Mouse (Mus musculus): ENCODE data around the gene Disc1. TPM values are rescaled to one million over a fixed set of nuclear protein-coding genes. Genes with fewer than 3 reads are reported as not detected.
A peak's percentile ranks its signal among the peaks of the same experiment; 100 is the strongest.

The Disc1 gene
- polyA plus RNA-seq, 1 experiment from 2014 or later = 0.97 TPM

DNA sequence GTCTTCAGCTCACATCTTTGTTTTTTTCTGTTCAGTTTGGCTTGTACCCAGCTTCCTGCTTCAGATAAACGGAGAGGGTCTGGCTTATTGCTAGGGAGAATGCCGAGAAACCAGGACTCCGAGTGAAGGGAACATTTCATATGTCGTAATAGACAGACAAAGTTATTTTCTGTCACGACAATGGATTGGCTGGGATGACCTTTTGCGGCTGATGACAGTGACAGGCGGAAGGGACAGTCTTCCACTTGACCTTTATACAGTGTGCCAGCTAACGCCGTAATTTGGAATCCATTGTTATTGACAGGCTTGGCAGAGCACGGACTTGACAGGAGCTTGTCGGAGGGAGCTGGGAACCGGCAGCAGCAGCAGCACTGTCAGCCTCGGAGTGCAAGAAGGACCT, 48.3 kb downstream of the Disc1 start:
- no peak for TF ChIP-seq CTCF (IDR thresholded peaks at IDR 0.05)
- TF ChIP-seq EP300 (IDR thresholded peaks at IDR 0.05) = no peak; the same call in 1 of the 2 replicates
- H3K4me3 ChIP-seq (ENCODE audit: low read depth, low read length) = no peak overlapping the region
- H3K9ac ChIP-seq (replicated peaks; ENCODE audit: low read depth) = no peak overlapping the region
- 44% methylated on average over 13 of the region's 13 CpGs for WGBS
- peak; percentile 61 for ATAC-seq
- no peaks in the 10 kb centered on the region for H3K4me1 ChIP-seq (ENCODE audit: insufficient read depth, low read depth, low read length)
- H3K27ac ChIP-seq (ENCODE audit: low read length) = no peak overlapping the region
- peak overlapping the region; percentile 3; the same call in 1 of the 2 replicates for H3K4me2 ChIP-seq (replicated peaks; ENCODE audit: low read depth, low read length)
- H3K36me3 ChIP-seq (ENCODE audit: insufficient read depth, low read length) = no peaks in the 10 kb centered on the region
- no peaks in the 10 kb centered on the region for H3K9me3 ChIP-seq (ENCODE audit: low read length)
- peak; percentile 71 for DNase-seq (ENCODE audit: low spot score)
- H3K27me3 ChIP-seq (replicated peaks; ENCODE audit: insufficient read depth, low read length) = no peaks in the 10 kb centered on the region

DNA sequence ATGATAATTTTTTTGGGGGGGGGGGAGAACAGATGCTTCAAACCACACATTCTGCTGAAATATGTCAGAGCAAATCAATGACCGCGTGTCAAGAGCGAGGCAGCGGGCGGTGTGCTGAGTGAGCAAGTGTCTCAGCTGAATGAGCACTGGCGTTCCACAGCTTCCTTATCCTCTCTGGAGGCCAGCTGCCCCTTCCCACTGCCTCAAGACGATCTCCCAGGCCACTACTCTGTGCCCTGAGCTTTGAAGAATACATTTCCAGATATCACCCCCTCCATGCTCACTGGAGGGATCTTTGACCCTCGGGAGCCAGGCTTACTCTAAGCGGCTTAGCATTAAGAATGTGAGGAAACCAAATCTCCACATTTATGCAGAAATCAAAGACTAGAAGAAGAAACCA, 59.2 kb downstream of the Disc1 start:
- H3K27ac ChIP-seq (ENCODE audit: low read length) = no peak overlapping the region
- no peaks in the 10 kb centered on the region for H3K9me3 ChIP-seq (ENCODE audit: low read length)
- no peak overlapping the region for H3K4me3 ChIP-seq (ENCODE audit: low read depth, low read length)
- 65% methylated on average over 9 of the region's 9 CpGs for WGBS
- no peak overlapping the region for H3K9ac ChIP-seq (replicated peaks; ENCODE audit: low read depth)
- no peak for TF ChIP-seq CTCF (IDR thresholded peaks at IDR 0.05)
- TF ChIP-seq EP300 (IDR thresholded peaks at IDR 0.05) = no peak
- no peaks in the 10 kb centered on the region for H3K4me1 ChIP-seq (ENCODE audit: insufficient read depth, low read depth, low read length)
- H3K36me3 ChIP-seq (ENCODE audit: insufficient read depth, low read length) = no peaks in the 10 kb centered on the region
- DNase-seq (ENCODE audit: low spot score) = no peak
- no peak for ATAC-seq
- H3K4me2 ChIP-seq (replicated peaks; ENCODE audit: low read depth, low read length) = no peak overlapping the region
- no peaks in the 10 kb centered on the region for H3K27me3 ChIP-seq (replicated peaks; ENCODE audit: insufficient read depth, low read length)

DNA sequence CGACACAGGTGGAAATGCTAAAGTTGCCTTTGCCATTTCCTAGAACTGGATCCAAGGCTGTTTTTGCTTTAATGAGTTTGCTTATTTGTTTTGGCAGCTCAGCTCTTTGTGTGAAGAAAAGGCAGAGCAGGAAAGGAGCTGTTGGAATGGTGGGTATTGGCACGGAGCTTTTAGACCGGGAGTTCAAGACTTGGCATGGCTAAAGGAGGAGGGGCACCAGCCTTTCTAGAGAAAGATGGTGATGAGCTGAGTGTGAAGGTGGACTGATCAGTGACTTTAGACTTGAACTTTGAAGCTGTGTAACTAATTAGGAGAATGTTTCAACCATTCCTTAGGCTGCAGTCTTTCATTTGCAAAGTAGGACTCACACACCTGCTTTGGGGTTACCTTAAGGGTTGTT, 59.8 kb downstream of the Disc1 start:
- H3K36me3 ChIP-seq (ENCODE audit: insufficient read depth, low read length) = no peaks in the 10 kb centered on the region
- ATAC-seq (no peak), DNase-seq (ENCODE audit: low spot score) (no peak)
- H3K27me3 ChIP-seq (replicated peaks; ENCODE audit: insufficient read depth, low read length) = no peaks in the 10 kb centered on the region
- H3K4me2 ChIP-seq (replicated peaks; ENCODE audit: low read depth, low read length) = no peak overlapping the region
- 70% methylated on average over 3 of the region's 3 CpGs for WGBS
- no peaks in the 10 kb centered on the region for H3K9me3 ChIP-seq (ENCODE audit: low read length)
- H3K4me1 ChIP-seq (ENCODE audit: insufficient read depth, low read depth, low read length) = no peaks in the 10 kb centered on the region
- TF ChIP-seq EP300 (IDR thresholded peaks at IDR 0.05) (no peak), CTCF (IDR thresholded peaks at IDR 0.05) (no peak)
- H3K9ac ChIP-seq (replicated peaks; ENCODE audit: low read depth) = no peak overlapping the region
- H3K4me3 ChIP-seq (ENCODE audit: low read depth, low read length) = no peak overlapping the region
- H3K27ac ChIP-seq (ENCODE audit: low read length) = no peak overlapping the region

DNA sequence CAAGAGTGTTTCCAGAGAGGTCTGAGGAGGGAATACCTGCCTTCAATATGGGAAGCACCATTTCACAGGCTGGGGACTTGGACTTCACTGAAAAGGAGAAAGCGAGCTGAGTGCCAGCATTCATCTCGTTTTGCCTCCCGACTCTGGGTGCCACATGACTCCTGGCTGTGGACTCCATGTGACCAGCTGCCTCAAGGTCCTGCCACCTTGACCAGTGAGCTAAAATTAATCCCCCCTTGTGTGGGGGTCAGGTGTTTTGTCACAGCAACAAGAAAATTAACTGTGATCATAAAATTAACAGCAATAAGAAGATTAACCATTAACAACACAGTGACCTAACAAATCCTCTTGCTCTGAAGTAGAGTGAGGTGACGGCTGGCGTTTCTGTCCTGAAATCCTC, 61.3 kb downstream of the Disc1 start:
- Histone ChIP-seq H3K27ac (ENCODE audit: low read length) (no peak overlapping the region), H3K27me3 (replicated peaks; ENCODE audit: insufficient read depth, low read length) (no peaks in the 10 kb centered on the region), H3K4me3 (ENCODE audit: low read depth, low read length) (no peak overlapping the region), H3K36me3 (ENCODE audit: insufficient read depth, low read length) (no peaks in the 10 kb centered on the region), H3K9me3 (ENCODE audit: low read length) (no peaks in the 10 kb centered on the region), H3K4me1 (ENCODE audit: insufficient read depth, low read depth, low read length) (no peaks in the 10 kb centered on the region), H3K4me2 (replicated peaks; ENCODE audit: low read depth, low read length) (no peak overlapping the region), H3K9ac (replicated peaks; ENCODE audit: low read depth) (no peak overlapping the region)
- TF ChIP-seq CTCF (IDR thresholded peaks at IDR 0.05) (no peak), EP300 (IDR thresholded peaks at IDR 0.05) (no peak)
- WGBS = 73% methylated on average over 5 of the region's 5 CpGs
- ATAC-seq = no peak
- no peak for DNase-seq (ENCODE audit: low spot score)

DNA sequence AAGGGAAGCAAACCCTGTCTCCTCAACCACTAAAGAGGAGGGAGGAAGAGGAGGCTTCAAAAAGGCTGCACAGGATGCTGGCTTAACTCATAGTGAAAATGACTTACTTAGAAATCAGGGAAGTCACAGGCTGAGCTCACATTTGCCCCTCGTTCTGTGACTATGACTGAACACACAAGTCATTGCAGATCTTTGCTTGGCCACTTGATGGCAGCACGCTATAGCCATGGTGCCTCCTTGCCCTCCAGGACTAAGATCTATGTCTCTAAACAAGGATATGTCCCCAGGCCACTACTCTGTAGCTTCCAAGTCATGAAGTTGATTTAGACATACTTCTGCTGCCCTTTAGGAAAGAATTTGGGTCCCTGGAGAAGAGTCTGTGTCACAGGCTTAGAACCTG, 62.6 kb downstream of the Disc1 start:
- Histone ChIP-seq H3K27ac (ENCODE audit: low read length) (no peak overlapping the region), H3K4me3 (ENCODE audit: low read depth, low read length) (no peak overlapping the region), H3K9me3 (ENCODE audit: low read length) (no peaks in the 10 kb centered on the region), H3K36me3 (ENCODE audit: insufficient read depth, low read length) (no peaks in the 10 kb centered on the region), H3K9ac (replicated peaks; ENCODE audit: low read depth) (no peak overlapping the region), H3K4me2 (replicated peaks; ENCODE audit: low read depth, low read length) (no peak overlapping the region), H3K4me1 (ENCODE audit: insufficient read depth, low read depth, low read length) (no peaks in the 10 kb centered on the region), H3K27me3 (replicated peaks; ENCODE audit: insufficient read depth, low read length) (no peaks in the 10 kb centered on the region)
- peak; percentile 68 for DNase-seq (ENCODE audit: low spot score)
- 10% methylated on average over 2 of the region's 2 CpGs for WGBS
- peak; percentile 44 for ATAC-seq
- peak; percentile 90 for TF ChIP-seq CTCF (IDR thresholded peaks at IDR 0.05)
- TF ChIP-seq EP300 (IDR thresholded peaks at IDR 0.05) = no peak

DNA sequence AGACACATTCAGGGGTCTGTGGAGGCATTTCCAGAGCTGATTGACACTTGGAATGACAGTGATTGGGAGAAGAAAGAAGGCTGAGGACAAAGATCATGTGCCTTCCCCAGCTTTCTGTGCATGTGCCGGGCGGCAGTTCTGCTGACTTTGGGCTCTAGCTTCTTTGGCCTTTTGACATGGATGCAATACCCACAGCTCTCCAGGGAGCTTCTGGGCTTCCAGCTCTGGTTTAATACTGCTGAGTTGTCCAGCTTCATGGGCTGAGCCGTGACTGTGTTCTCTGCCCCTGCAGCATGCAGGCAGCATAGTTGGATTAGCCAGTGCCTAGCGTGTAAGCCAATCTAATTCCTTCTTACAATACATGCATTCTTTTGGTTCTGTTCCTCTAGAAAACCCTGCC, 72.5 kb downstream of the Disc1 start:
- no peak overlapping the region for H3K27ac ChIP-seq (ENCODE audit: low read length)
- no peak for TF ChIP-seq EP300 (IDR thresholded peaks at IDR 0.05)
- no peak for TF ChIP-seq CTCF (IDR thresholded peaks at IDR 0.05)
- ATAC-seq (no peak), DNase-seq (ENCODE audit: low spot score) (no peak)
- no peaks in the 10 kb centered on the region for H3K36me3 ChIP-seq (ENCODE audit: insufficient read depth, low read length)
- 80% methylated on average over 4 of the region's 4 CpGs for WGBS
- H3K4me2 ChIP-seq (replicated peaks; ENCODE audit: low read depth, low read length) = no peak overlapping the region
- H3K9ac ChIP-seq (replicated peaks; ENCODE audit: low read depth) = no peak overlapping the region
- no peak overlapping the region for H3K4me3 ChIP-seq (ENCODE audit: low read depth, low read length)
- H3K9me3 ChIP-seq (ENCODE audit: low read length) = no peaks in the 10 kb centered on the region
- no peaks in the 10 kb centered on the region for H3K27me3 ChIP-seq (replicated peaks; ENCODE audit: insufficient read depth, low read length)
- no peaks in the 10 kb centered on the region for H3K4me1 ChIP-seq (ENCODE audit: insufficient read depth, low read depth, low read length)

DNA sequence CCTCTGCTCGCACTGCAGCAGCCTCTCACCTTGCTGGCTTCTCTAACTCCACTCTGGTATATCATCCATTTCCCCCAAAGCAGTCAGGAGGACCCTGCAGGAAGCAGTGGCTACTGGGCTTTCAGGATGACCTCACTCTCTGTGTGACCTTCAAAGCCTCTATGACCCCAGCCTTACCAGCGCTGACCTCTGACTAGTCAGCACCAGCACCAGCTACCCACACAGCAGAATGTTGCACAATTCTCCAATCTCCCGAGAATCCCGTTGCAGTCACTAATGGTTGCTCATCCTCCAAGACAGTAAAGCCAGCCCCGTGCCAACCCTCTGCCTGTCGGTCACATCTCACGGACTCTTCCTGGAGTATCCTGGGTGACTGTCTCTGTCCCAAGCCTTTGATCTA, 73.6 kb downstream of the Disc1 start:
- 83% methylated on average over 7 of the region's 7 CpGs for WGBS

More for the DNA sequence above, 73.6 kb downstream of the Disc1 start:
- Histone ChIP-seq H3K4me2 (replicated peaks; ENCODE audit: low read depth, low read length) (no peak overlapping the region), H3K36me3 (ENCODE audit: insufficient read depth, low read length) (no peaks in the 10 kb centered on the region), H3K9me3 (ENCODE audit: low read length) (no peaks in the 10 kb centered on the region), H3K27ac (ENCODE audit: low read length) (no peak overlapping the region), H3K27me3 (replicated peaks; ENCODE audit: insufficient read depth, low read length) (no peaks in the 10 kb centered on the region), H3K4me1 (ENCODE audit: insufficient read depth, low read depth, low read length) (no peaks in the 10 kb centered on the region), H3K9ac (replicated peaks; ENCODE audit: low read depth) (no peak overlapping the region), H3K4me3 (ENCODE audit: low read depth, low read length) (no peak overlapping the region)
- no peak for ATAC-seq
- TF ChIP-seq CTCF (IDR thresholded peaks at IDR 0.05) = no peak
- TF ChIP-seq EP300 (IDR thresholded peaks at IDR 0.05) = no peak
- no peak for DNase-seq (ENCODE audit: low spot score)
